Mouse (Mus musculus): ENCODE measurements at regions not wholly inside any gene's neighbourhood (a gene's known extent, or its start where the extent isn't known, plus 50 kb on each side); places are given as distances from the start of the nearest gene placed in this dataset.

- DNase-seq (ENCODE audit: low read depth, low spot score) = no peak
These were observed 517.1 kb upstream of the Adam5 start for GRCm38 (mm10) chr8:25341225-25341624.

GRCm38 (mm10) chr8:25340729-25341128 lies 516.6 kb upstream of the Adam5 start:
- DNase-seq (ENCODE audit: low read depth, low spot score) = no peak

- no peak for DNase-seq (ENCODE audit: low read depth, low spot score)
These were observed 508.0 kb upstream of the Adam5 start for GRCm38 (mm10) chr8:25332120-25332607.

- no peak for DNase-seq (ENCODE audit: low read depth, low spot score)
These were observed 507.1 kb upstream of the Adam5 start for GRCm38 (mm10) chr8:25331161-25331776.

GRCm38 (mm10) chr8:25329791-25330190 lies 505.6 kb upstream of the Adam5 start:
- DNase-seq (ENCODE audit: low read depth, low spot score) = no peak

GRCm38 (mm10) chr8:25328318-25328717 lies 504.1 kb upstream of the Adam5 start:
- no peak for DNase-seq (ENCODE audit: low read depth, low spot score)

- DNase-seq (ENCODE audit: low read depth, low spot score) = no peak
These were observed 502.8 kb upstream of the Adam5 start for GRCm38 (mm10) chr8:25326930-25327329.

- no peak for DNase-seq (ENCODE audit: low read depth, low spot score)
These were observed 502.1 kb upstream of the Adam5 start for GRCm38 (mm10) chr8:25326257-25326656.

- no peak for DNase-seq (ENCODE audit: low read depth, low spot score)
These were observed 500.6 kb upstream of the Adam5 start for GRCm38 (mm10) chr8:25324731-25325130.

- DNase-seq (ENCODE audit: low read depth, low spot score) = no peak
These were observed 499.7 kb upstream of the Adam5 start for GRCm38 (mm10) chr8:25323643-25324420.

- DNase-seq (ENCODE audit: low read depth, low spot score) = no peak
These were observed 492.2 kb upstream of the Adam5 start for GRCm38 (mm10) chr8:25316383-25316782.

- DNase-seq (ENCODE audit: low read depth, low spot score) = no peak
These were observed 487.8 kb upstream of the Adam5 start for GRCm38 (mm10) chr8:25311811-25312533.

GRCm38 (mm10) chr8:25307956-25308355 lies 483.8 kb upstream of the Adam5 start:
- no peak for DNase-seq (ENCODE audit: low read depth, low spot score)

- DNase-seq (ENCODE audit: low read depth, low spot score) = no peak
These were observed 483.3 kb upstream of the Adam5 start for GRCm38 (mm10) chr8:25307511-25307910.

- DNase-seq (ENCODE audit: low read depth, low spot score) = no peak
These were observed 482.8 kb upstream of the Adam5 start for GRCm38 (mm10) chr8:25306769-25307491.
